19 mouse cellular contexts compared by ENCODE assay signal in the genomic region with DNA sequence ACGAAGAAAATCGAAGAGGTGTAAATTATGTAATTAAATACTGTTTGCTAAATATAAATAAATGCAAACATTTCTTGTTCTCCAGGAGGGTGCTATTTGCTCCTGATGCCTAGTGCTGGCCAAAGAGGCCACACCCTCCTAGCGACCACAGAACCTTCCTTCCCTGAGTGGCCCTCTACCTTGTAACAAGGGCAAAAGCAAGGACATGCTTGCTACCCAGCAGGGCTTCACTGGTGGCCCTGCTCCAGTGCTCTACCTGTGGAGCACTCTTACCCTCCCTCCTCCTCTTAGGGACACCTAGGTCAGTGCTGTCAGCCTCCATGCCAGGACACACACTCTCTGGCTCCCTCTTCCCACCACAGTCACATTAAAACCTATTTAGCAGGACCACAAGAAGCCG.
DNase-seq lines count a peak whose midpoint lies in the region; ATAC-seq and TF ChIP-seq lines count a peak whose summit lies in the region.
"Had no signal": no experiment of that assay in that cellular context is flagged by ENCODE, and none has a peak within 500 bp of the region (broad histone marks: within the 10 kb centered on the region; RNA-seq: fewer than 3 reads in every experiment).

No protein-coding gene starts in this region.

- H3K27me3 ChIP-seq in heart, adult 2 months (ENCODE audit: control insufficient read depth, insufficient read depth, low read length), result no peaks in the 10 kb centered on the region
- H3K27me3 ChIP-seq in intestine, postnatal 0 days (replicated peaks; ENCODE audit: control insufficient read depth, insufficient read depth, low read length), result no peaks in the 10 kb centered on the region
- H3K27me3 ChIP-seq in intestine, embryonic 16.5 days (replicated peaks; ENCODE audit: control insufficient read depth, insufficient read depth, low read length), result no peaks in the 10 kb centered on the region
- H3K27me3 ChIP-seq: forebrain, embryonic 13.5 days; kidney, embryonic 15.5 days; midbrain, embryonic 13.5 days had no signal

- 34% methylated on average over 4 of the region's 4 CpGs for WGBS in heart, adult 2 months
- 69% methylated on average over 4 of the region's 4 CpGs for WGBS in intestine, postnatal 0 days
- 69% methylated on average over 4 of the region's 4 CpGs for whole genome bisulfite sequencing in intestine, embryonic 16.5 days

- intact Hi-C loops in heart, adult 2 months (cut with DNase I), result no loop called here

- H3K4me3 ChIP-seq in heart, adult 2 months, result no peak overlapping the region
- H3K4me3 ChIP-seq in intestine, postnatal 0 days (ENCODE audit: low read depth, low read length), result no peak overlapping the region
- no peak overlapping the region for H3K4me3 ChIP-seq in intestine, embryonic 16.5 days (ENCODE audit: low read length)
- no peak overlapping the region for H3K4me3 ChIP-seq in embryonic fibroblast, embryonic 13.5 days (ENCODE audit: insufficient read depth, low read length)
- H3K4me3 ChIP-seq: forebrain, embryonic 13.5 days; kidney, embryonic 15.5 days; layer of hippocampus, adult 2 months; left cerebral cortex, adult 2 months; midbrain, embryonic 13.5 days had no signal

- H3K9me3 ChIP-seq in intestine, postnatal 0 days (ENCODE audit: control insufficient read depth), result no peaks in the 10 kb centered on the region
- H3K9me3 ChIP-seq in intestine, embryonic 16.5 days (ENCODE audit: control insufficient read depth, low read length), result no peaks in the 10 kb centered on the region
- H3K9me3 ChIP-seq: forebrain, embryonic 13.5 days; kidney, embryonic 15.5 days; midbrain, embryonic 13.5 days had no signal

- TF ChIP-seq POLR2A in heart, adult 2 months (IDR thresholded peaks at IDR 0.05; ENCODE audit: insufficient read depth, low read depth, low read length), result no peak
- TF ChIP-seq POLR2A in embryonic fibroblast, embryonic 13.5 days (IDR thresholded peaks at IDR 0.05; ENCODE audit: low read depth, low read length), result no peak

- no peak for ATAC-seq in intestine, postnatal 0 days
- no peak for ATAC-seq in intestine, embryonic 16.5 days
- ATAC-seq: forebrain, embryonic 13.5 days; hindbrain, embryonic 16.5 days; midbrain, embryonic 13.5 days had no signal

- no peaks in the 10 kb centered on the region; the same call in 1 of the 2 replicates for H3K79me2 ChIP-seq in heart, adult 2 months (replicated peaks; ENCODE audit: control insufficient read depth, insufficient read depth, low read length)

- no peak for DNase-seq in heart, adult 2 months
- DNase-seq in heart, adult 18-20 months, result no peak
- DNase-seq in lung, postnatal 25 days (ENCODE audit: low spot score), result peak; percentile 58
- no peak for DNase-seq in cerebellum, postnatal 4 days (ENCODE audit: low spot score in 2 of 2)
- DNase-seq in left cerebral cortex, adult 11 months (ENCODE audit: low spot score), result no peak
- DNase-seq: adrenal gland, adult 2 months; cerebellum, postnatal 10 days; right cerebral cortex, postnatal 4 days; thymus, adult 2 months had no signal

- peaks cover 51% of the 10 kb centered on the region for H3K36me3 ChIP-seq in heart, adult 2 months (ENCODE audit: control insufficient read depth, insufficient read depth, low read length)
- peaks cover 13% of the 10 kb centered on the region; the same call in 1 of the 2 replicates for H3K36me3 ChIP-seq in intestine, postnatal 0 days (ENCODE audit: control insufficient read depth, insufficient read depth)
- peaks cover 9% of the 10 kb centered on the region; the same call in 1 of the 2 replicates for H3K36me3 ChIP-seq in intestine, embryonic 16.5 days (ENCODE audit: control insufficient read depth, insufficient read depth, low read length)

- H3K4me2 ChIP-seq in intestine, postnatal 0 days (replicated peaks; ENCODE audit: low read depth), result no peak overlapping the region
- H3K4me2 ChIP-seq in intestine, embryonic 16.5 days (ENCODE audit: low read depth, low read length), result no peak overlapping the region
- H3K4me2 ChIP-seq: forebrain, embryonic 13.5 days; kidney, embryonic 15.5 days; midbrain, embryonic 13.5 days had no signal

- H3K27ac ChIP-seq in heart, adult 2 months, result peak overlapping the region; percentile 97
- H3K27ac ChIP-seq in intestine, postnatal 0 days (ENCODE audit: low read depth, low read length), result 0 out of 2 replicates have a peak overlapping the region, but pooled peaks have one; percentile 21
- no peak overlapping the region for H3K27ac ChIP-seq in intestine, embryonic 16.5 days (ENCODE audit: low read length)
- peak overlapping the region; percentile 80 for H3K27ac ChIP-seq in embryonic fibroblast, embryonic 13.5 days (ENCODE audit: insufficient read depth, low read length)
- H3K27ac ChIP-seq: forebrain, embryonic 13.5 days; left cerebral cortex, adult 2 months; liver, embryonic 14.5 days; midbrain, embryonic 13.5 days had no signal

- TF ChIP-seq CTCF in heart, adult 2 months (IDR thresholded peaks at IDR 0.05), result no peak
- TF ChIP-seq CTCF in intestine, postnatal 0 days (IDR thresholded peaks at IDR 0.05; ENCODE audit: low read depth), result no peak
- no peak for TF ChIP-seq CTCF in embryonic fibroblast, embryonic 13.5 days (IDR thresholded peaks at IDR 0.05; ENCODE audit: borderline replicate concordance, insufficient read depth, low read length)

- H3K9ac ChIP-seq in heart, adult 2 months (ENCODE audit: low read depth, low read length), result no peak overlapping the region
- no peak overlapping the region for H3K9ac ChIP-seq in intestine, postnatal 0 days (ENCODE audit: low read depth, low read length)
- H3K9ac ChIP-seq in intestine, embryonic 16.5 days (ENCODE audit: low read depth, low read length), result no peak overlapping the region
- H3K9ac ChIP-seq: forebrain, embryonic 13.5 days; kidney, embryonic 15.5 days; liver, embryonic 14.5 days; midbrain, embryonic 13.5 days had no signal

- peaks cover 55% of the 10 kb centered on the region for H3K4me1 ChIP-seq in heart, adult 2 months (ENCODE audit: control insufficient read depth, insufficient read depth, low read length)
- H3K4me1 ChIP-seq in intestine, postnatal 0 days (replicated peaks; ENCODE audit: control insufficient read depth, insufficient read depth, low read length), result peaks cover 9% of the 10 kb centered on the region
- H3K4me1 ChIP-seq in intestine, embryonic 16.5 days (ENCODE audit: control insufficient read depth, insufficient read depth, low read length), result peaks cover 41% of the 10 kb centered on the region
- peaks cover 33% of the 10 kb centered on the region for H3K4me1 ChIP-seq in embryonic fibroblast, embryonic 13.5 days (ENCODE audit: control insufficient read depth, insufficient read depth, low read length)

- no peak for TF ChIP-seq EP300 in heart, adult 2 months (IDR thresholded peaks at IDR 0.05; ENCODE audit: insufficient read depth, low read depth, low read length)
